Mouse (Mus musculus): ENCODE results near the gene Afdn.
"Not testable (repeated sequence)": the region's sequence is repeated elsewhere in the genome, so short reads cannot be mapped to it uniquely, and the experiment has no call there.

Gene Afdn

DNA sequence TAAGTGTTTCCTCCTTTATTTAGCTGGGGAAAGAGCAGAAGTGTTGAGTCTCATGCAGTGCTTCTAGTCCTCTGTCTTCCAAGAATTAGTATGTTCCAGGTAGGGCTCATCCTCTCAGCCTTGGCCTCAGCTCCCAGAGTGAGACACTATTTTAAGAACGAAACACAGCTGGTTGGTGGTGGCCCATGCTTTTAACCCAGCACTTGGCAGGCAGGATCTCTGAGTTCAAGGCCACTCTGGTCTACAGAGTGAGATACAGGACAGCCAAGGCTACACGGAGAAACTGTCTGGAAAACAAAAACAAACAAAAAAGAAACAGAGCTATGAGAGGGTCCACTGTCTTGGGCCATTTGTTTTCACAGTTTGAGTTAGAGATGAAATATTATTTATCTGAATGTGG, 17.3 kb downstream of the Afdn start:
- no peak for DNase-seq (ENCODE audit: low spot score)

DNA sequence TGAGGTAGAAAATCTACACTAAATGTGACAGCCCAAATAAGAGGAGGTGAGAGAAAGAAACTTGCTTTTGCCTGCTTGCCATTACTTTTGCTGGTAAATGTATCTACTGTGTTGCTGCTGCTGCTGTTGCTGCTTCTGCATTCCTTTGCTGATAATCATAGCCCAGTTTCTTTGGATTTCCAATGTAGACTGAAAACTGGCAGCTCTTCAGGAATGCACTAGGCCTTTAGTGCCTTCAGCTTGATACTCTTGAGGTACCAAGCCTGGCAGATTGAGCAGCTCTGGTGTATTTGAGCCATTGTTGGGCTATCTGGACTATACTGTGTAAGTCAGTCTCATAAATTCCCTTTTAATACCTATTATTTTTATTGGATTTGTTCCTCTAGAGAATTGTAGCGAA, 18.5 kb downstream of the Afdn start:
- no peak for DNase-seq (ENCODE audit: low spot score)

DNA sequence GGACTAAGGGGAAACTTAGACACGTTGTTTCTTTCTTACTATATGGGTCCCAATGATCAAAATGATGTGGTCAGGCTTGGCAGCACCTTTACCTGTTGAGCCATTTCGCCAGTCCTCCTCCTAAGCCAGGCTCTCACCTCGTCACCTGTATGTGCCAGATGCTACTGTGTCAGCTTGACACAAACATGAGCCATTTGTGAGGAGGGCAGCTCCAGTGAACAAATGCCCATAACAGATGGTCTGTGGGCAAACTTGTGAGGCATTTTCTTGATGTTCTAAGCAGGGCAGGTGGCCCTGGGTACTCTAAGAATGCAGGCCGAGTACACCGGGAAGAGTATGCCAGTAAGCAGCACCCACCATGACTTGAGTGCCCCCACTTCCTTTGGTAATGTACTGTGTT, 21.6 kb downstream of the Afdn start:
- DNase-seq (ENCODE audit: low spot score) = no peak

DNA sequence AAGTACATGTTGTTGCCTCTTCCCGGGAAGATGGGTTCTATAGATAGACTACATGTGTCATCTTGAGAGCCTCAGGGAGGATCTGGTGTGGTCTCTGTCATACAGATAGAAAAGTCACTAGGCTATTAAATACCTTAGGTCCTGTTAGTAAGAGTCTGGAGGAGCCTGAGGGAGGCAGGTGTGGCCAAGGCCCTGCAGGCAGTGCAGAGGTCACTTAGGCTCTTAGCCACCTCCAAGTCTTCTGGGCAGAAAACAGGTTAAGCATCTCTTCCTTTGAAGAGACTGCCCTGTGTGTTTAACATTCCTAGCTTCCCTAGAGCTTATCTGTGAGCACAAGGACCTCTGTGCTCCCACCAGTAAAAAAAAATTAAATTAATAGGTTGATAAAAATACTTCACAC, 23.1 kb downstream of the Afdn start:
- no peak for DNase-seq (ENCODE audit: low spot score)

DNA sequence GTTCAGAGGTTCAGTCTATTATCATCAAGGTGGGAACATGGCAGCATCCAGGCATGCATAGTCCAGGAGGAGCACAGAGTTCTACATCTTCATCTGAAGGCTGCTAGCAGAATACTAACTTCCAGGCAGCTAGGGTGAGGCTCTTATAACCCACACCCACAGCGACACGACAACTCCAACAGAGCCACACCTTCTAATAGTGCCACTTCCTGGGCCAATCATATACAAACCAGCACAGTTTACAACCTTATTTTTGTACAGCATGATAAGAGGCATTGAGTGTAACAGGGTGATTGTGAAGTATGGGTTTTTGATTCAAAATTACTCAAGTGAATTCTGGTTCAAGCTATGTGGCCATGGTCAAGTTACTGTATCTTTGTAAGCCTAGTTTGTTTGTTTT, 29.7 kb downstream of the Afdn start:
- not testable (repeated sequence) for DNase-seq (ENCODE audit: low spot score)

DNA sequence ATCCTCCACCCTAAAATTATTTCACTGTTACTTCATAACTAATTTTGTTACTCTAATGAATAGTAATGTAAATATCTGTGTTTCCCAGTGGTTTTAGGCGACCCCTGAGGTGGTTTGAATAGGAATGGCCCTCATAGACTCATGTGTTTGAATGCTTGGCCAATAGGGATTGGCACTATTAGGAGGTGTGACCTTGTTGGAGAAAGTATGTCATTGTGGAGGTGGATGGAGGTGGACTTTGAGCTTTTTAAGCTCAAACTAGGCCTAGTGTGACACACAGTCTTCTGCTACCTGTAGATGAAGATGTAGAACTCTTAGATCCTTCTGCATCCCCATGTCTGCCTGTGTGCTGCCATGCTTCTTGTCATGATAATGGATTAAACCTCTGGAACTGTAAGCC, 37.4 kb downstream of the Afdn start:
- no peak for DNase-seq (ENCODE audit: low spot score)

DNA sequence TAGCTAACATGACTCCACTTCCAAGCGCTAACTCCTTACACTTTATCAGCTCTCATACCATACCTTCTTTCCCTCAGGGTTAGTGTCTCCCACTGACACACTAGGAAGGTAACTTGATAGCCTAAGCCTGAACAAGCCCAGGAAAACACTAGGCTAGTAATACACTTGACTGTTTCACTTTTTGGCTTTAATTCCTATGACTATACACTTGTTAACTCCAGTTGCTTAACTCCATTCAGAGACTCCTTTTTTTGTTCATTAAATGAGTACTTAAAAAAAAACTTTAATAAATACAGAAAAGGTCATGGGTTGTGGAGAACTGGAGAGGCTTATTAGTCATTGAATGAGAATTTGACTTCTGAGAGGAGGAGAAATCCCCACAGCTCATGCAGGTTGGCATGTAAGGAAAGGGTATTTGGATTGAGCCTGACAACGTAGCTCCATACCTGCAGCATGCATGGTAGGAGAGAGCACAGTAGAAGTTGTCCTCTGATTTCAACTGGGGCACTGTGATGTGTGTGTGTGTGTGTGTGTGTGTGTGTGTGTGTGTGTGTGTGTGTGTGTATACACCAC, 42.6 kb downstream of the Afdn start:
- DNase-seq (ENCODE audit: low spot score) = no peak

DNA sequence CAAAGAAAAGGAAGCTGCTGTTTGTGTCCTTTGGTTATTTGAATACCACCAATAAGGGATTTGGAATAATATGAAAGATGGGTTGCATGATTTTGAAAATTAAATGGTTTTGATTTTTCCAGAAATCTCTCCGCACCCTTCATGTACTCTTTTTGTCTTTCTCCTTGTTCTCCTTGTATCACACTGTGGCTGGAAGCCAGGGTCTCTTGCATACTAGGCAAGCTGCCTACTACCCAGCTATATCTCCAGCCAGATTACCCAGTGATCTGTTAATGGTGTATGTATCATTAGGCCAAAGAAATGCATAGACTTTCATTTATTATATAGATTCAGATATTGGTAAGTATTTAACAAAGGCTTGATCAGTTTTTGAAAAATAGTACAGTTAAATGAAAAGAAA, 45.7 kb downstream of the Afdn start:
- no peak for DNase-seq (ENCODE audit: low spot score)

DNA sequence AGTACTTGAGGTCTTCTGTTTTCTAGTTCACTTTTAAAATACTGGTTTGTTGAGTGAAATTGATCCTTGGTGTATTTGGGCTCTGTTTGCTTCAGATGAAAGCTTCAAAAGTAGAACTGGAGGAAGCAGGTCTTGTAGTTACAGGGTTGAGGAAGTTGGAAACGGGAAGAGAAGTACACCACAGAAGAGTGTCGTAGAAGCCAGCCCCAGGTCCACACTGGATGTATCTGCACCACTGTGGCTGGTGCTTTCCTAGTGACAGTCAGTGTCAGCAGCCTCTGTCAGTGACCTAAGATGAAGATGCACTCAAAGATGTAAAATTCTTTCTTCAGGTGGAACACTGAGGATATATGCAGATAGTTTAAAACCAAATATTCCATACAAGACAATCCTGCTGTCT, 57.5 kb downstream of the Afdn start:
- no peak for DNase-seq (ENCODE audit: low spot score)

DNA sequence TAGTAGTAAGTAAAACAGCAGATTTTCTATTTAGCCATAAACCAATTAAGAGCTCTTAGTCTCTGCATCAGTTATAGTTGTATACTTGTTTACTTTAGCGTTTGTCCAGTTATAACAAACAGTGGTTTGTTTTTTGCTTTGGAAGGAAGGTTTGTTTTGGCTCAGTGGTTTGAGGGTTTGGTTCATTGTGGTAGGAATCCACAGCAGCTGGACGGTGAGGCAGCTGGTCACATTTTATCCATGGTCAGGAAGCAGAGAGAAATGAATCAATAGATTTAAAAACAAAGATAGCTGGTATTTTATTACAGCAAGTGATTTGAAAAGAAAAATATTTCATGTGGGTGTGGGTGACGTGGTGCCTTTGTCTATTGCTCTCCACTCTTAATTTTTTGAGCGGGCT, 59.0 kb downstream of the Afdn start:
- DNase-seq (ENCODE audit: low spot score) = no peak

DNA sequence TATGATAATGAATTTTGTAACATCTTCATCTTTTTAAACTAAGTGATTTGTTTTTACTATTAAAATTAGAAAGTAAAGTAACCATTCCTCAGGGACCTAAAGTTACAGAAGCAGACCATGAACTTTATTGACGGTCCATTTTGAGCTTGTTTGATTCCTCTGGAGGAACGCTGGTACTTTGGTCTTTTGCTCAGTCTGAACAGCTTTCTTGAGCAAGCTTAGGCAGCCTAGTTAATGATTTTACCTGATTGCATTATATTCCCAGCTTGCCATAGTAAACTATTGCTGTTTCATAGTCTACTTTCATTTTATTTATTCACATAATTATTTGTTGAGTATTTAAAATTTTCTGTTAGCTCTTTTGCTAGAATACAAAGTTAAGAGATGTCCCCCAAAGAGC, 60.3 kb downstream of the Afdn start:
- no peak for DNase-seq (ENCODE audit: low spot score)

DNA sequence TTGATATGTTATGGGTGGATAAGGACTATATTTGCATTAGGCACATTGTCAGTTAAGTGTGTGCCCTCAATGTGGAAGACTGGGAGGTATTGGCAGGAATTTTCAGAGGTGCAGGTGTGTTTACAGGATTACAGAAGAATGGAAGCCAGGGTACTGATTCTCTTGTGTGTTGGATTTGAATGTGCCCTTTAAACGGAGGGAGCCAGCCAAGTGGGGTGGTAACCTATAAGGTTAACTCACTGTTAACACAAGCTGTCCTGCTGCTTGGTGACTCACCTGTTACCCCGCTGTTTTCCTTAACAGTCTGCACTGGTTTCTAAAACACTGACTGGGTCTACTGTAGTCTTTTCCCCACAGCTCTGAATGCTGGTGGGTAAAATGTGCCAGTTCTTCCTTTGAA, 65.1 kb downstream of the Afdn start:
- DNase-seq (ENCODE audit: low spot score) = no peak

DNA sequence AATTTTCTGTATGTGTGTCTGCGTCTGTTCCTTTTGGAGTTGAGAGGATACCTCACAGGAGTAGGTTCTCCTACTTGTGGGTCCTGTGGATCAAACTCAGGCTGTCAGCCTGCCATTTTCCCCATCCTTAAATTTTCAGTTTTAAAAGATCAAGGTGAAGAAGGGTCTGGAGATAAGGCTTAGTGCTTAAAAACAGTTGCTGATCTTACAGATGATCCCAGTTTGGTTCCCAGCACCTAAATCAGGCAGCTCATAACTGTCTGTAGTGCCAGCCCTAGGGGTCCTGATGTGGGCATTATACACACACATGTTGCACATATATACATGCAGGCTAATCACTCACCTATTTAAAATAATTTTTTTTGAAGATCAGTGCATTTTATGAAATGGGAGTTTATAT, 69.9 kb downstream of the Afdn start:
- no peak for DNase-seq (ENCODE audit: low spot score)

DNA sequence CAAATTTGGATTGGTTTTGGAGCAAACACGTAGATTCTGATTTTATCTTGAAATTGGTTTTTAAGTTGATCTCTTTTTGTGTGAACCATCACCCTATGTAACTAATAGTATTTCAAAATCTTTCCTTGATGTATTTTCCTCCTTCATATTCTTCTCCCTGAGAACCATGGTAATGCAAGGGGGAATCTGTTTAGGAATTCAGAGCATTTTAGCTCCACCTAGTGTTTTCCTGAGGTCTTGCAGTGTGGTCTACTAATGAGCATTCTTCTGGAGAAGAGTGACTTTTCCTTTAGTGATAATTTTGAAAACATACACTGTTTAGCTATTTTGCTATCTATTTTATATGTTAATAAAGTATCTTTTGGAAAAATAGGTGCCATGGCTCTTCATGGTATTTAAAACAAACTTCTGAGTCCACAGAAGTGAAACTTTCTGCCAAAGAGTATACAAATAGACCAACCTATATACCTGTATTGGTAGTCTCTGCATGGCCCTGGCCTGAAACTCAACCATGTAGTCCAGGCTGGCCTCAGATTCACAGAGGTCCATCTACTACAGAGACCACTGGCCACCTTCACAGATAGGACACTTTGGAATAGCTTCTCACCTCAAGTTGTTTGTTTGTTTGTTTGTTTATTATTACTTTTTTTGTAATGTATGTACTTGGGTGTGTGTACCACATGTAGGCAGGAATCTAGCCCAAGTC, 70.5 kb downstream of the Afdn start:
- DNase-seq (ENCODE audit: low spot score) = no peak

DNA sequence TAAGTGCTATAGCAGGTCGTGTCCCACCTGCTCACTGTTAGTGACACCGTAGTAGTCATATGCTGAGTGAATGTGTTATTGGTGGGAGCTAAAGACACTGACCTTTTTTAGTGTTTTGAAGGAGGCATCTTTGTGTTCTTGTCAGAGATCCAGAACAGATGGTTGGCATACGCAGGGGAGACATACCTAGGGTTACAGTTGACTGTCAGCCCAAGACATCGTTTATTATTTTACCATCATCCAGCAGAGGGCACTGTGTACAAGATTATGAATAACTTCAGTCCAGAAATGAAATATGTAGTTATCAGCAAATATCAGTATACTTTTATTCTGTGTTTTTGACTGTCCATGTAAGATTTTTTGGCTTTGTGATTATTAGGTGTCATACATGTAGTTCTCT, 75.5 kb downstream of the Afdn start:
- DNase-seq (ENCODE audit: low spot score) = no peak

DNA sequence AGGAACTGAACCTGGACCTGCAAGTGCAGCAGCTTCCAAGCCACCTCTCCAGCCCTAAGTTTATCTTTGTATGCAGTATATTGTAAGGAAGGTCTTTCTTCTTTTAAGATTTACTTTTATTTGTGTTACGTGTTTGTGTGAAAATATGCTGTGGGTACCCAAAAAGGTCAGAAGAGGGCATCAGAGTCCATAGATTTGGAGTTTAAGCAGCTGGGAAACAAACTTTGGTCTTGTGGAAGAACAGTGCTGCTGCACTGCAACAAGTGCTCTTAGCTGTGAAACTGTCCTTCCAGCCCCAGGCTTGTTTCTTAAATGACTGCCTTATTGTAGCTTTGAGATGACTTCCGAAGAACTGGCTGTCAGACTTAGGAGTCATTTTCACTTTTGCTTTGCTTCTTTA, 89.8 kb downstream of the Afdn start:
- DNase-seq (ENCODE audit: low spot score) = no peak

DNA sequence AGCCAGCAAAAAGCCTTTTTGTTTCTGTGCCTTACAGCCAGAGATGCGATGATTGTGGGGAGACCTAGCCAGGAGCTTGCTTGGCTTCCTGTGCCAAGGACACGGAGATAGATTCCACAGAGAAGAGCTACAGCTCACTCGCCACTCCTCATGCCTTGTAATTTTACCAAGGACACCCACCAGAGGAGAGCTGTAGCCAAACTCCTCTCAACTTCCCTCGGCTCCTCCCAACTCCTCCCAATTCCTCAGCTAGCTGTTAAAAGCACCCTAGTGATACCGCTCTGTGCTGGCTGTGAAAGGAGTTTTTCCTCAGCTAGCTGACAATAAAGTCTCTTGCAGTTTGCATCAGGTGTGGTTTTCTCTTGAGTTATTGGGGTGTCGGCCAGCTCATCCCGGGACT, 93.5 kb downstream of the Afdn start:
- not testable (repeated sequence) for DNase-seq (ENCODE audit: low spot score)

DNA sequence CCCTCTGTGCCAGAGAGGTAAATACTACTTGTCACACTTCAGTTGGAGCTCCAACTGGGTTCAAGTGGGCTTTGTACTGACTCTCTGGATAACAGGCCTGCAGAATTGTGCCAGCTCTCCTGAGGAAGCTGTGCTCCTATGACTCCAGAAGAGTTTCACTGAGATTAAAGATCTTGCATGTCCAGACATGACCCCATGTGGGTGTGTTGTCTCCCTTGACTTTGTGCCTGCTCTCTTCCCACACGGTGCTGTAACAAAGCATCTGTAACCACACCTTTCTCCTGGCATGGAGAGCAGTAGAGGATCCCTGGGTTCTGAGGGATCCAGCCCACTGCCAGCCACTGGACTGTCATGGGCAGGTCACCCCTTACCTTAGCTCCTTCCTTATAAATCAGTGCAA, 95.1 kb downstream of the Afdn start:
- no peak for DNase-seq (ENCODE audit: low spot score)

DNA sequence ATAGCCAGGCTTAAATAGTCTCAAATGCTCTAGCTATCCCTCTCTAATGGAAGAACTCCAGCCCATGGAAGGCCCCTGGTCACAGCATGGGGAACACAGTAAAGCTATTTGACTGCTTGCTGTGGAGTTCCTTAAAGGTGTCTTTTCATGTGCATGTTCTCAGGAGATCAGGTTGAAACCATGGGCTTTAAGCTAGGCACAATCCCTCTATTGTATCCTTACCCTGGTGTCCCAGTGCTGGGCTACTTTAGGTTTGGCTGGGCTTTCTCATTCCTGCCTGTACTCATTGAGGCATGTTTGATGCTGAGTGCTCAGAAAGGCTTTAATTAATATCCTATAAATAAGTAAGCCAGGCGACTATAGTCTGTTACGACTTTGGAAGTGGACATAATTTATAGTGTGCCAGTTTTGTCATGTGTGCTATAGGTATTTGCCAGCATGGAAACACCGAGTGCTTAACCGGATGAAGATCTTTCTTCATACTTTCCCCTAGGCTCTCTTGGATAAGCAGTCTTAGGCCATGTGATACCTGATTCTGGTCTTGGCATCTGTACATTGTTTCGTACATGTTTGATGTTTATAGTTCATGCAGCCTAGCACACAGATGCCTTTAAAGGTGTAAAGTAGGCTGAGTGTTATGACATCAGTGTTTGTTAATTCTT, 96.2 kb downstream of the Afdn start:
- no peak for DNase-seq (ENCODE audit: low spot score)

DNA sequence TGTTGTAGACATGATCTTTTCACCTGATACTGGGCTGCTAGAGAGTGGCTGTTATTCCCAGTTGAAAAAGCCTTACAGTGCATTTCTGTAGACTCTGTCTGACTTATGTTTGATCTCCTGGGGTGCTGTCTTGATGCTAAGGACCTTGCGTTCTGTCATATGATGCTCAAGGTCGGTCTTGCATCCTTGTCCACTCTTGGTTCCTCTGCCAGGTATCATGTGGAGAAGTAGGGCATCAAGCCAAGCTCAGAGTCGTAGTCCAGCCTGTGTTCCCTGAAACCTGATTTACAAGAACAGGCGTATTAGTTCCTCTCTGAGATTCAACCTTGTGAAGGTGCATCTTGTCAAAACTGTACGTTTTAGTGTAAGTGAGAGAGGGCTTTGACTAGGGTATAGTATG, 105.0 kb downstream of the Afdn start:
- DNase-seq (ENCODE audit: low spot score) = no peak

DNA sequence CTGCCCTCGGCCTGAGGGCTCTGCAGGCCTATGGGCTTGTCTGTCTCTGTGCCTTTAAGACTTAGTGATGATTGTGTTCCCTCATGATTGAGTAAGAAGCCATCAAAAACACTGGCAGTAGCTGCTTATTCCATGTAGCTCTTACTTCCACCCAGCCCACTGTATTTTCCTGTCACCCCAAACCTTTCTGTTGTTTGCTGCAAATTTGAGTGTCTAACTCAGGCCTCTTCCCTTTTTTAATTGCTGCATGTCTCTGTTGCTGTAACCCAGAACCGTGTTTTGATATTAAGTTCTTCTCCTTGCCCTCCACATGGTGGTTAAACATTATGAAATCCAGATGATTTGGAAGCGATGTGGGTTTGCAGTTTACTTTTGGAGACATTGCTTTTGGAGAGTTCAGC, 106.6 kb downstream of the Afdn start:
- no peak for DNase-seq (ENCODE audit: low spot score)

DNA sequence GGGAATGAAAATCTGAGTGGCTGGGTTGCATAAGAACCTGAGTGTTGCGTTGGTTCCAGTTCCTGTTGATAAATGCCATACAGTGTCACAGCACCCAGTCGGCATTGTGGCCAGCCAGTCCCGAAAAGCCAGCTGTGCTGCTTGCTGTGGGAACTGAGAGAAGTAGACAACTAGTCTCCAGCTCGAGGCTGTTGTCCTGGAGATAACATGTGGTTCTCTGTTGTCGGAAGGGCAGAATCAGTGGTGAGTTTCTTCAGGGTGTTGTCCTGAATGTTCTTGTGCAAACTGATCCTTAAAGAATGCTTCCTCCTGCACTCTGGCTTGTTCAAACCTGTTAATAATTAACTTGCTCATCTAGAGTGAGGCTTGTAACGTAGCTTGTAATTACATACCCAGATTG, 107.1 kb downstream of the Afdn start:
- DNase-seq (ENCODE audit: low spot score) = no peak

DNA sequence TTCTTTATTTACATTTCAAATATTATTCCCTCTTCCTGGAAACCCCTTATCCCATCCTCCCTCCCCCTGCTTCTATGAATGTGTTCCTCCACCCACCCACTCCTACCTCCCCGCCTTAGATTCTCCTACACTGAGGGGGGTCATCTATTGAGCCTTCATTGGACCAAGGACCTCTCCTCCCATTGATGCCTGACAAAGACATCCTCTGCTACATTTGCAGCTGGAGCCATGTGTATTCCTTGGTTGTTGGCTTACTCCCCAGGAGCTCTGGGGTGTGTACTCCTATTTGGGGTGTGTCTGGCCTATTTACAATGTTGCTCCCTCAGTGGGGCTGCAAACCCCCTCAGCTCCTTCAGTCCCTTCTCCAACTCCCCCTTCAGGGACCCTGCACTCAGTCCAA, 109.9 kb downstream of the Afdn start:
- no peak for DNase-seq (ENCODE audit: low spot score)

DNA sequence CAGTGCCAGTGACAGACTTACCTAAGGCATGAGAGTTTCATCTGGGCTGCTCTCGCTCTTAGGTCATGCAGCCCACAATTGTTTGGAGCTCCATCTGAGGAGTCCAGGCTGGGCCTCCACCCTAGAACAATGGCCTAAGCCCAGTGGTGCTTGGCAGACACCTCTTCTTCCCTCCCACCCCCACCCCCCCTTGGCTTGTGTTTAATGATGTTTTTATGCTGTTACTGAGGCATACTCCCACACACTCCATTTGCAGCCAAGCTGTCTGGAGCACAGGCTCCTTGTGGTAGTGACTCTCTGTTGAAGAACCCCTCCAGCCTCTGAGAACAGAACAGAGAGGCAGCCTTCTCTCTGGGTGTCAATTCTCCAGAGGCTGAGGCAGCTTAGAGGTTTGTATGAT, 113.9 kb downstream of the Afdn start:
- DNase-seq (ENCODE audit: low spot score) = no peak

Data from ovary, postnatal 10 days (tissue).